Mouse (Mus musculus) ZHBTc4 (cell line): Measurements from ENCODE around the gene Plxdc2.

ENCODE experiments used
- DNase-seq: peaks from one replicate; pipeline ENCODE4 v3.0.0-alpha.2; 2011; ENCODE audit warnings: low read depth, low spot score

Gene Plxdc2

DNA sequence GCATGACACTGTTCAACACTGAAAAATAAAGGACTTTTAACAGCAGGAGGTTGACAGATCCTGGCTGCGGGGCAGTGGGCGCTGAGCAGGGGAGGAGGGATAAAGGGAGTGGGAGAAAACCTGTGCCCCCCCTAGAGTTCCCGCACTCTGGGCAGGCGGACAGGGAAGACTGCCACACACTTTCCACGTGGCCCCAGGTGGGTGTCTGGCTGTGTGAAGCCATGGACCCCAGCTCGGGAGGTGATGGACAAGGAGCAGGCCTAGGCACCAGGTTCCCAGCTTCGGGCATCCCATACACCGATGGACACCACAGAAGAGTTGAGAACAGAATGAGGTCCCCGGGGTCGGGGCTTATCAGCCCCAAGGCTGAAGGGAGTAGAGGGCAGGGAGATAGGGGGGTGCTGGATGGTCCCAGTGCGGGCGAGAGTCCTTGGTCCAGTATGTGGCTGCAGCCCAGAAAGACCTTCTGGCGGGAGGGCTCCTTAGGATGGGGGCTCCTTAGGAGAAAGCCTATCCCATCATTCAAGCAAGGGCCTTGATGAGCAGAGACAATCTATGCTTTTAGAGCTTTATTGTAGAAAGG lies 215.2 kb downstream of the Plxdc2 start:
- no peak for DNase-seq

- no peak for DNase-seq
These were observed 220.5 kb downstream of the Plxdc2 start for GRCm38 (mm10) chr2:16576566-16576965.

- no peak for DNase-seq
These were observed 222.0 kb downstream of the Plxdc2 start for GRCm38 (mm10) chr2:16578153-16578552.

- no peak for DNase-seq
These were observed 232.4 kb downstream of the Plxdc2 start for GRCm38 (mm10) chr2:16588546-16588945.

DNA sequence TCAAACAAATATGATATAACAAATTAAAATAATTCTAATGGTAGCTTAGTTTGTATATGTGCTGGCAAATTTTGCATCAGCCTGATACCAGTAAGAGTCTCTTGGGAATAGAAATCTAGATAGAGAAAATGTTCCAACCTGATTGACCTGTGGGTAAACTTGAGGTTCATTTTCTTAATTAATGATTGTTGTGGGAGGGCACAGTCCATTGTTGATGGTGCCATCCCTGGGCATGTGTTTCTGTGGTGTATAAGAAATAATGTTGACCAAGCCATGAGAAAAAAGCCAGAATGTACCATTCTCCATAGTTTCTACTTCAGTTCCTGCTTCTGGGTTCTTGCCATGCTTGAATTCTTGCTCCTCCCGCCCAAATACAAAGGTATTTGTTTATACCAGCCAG lies 239.3 kb downstream of the Plxdc2 start:
- no peak for DNase-seq

DNA sequence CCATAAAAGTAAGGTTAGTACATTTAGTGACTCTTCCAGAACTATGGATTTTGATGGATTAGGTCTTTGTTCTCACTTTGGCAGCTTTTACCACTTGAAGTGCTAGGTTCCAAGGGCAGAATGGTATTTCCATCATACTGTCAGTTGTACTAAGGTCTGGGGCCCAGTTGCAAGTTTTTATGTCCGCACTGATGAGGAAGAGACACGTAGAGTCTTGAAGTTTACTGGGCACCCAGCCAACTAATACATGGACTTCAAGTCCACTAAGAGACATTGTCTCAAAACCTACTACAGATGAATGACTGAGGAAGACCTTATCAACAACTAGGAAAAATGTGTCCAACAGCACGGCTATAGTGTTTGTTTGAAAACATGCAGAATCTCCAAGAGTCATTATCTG lies 242.1 kb downstream of the Plxdc2 start:
- DNase-seq, result no peak

DNA sequence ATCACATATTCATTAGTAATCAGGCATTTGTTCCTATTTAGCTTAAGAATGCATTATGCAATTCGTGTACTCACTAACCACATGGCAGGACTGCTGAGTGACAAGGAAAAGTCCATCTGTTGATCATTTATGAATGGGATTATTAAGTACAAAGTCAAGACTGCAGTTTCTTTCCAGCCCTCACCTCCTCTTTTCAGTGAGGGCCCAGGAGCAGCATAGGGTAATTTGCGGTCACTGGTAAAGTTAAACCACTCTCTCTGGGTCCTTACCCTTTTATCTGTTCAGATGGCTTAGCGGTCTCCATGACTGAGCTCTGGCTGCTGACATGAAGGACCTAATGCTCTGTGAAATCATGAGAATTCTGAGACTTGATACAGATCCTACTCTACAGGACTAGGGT lies 248.2 kb downstream of the Plxdc2 start:
- no peak for DNase-seq

GRCm38 (mm10) chr2:16607792-16608586 lies 251.9 kb downstream of the Plxdc2 start:
- no peak for DNase-seq

DNA sequence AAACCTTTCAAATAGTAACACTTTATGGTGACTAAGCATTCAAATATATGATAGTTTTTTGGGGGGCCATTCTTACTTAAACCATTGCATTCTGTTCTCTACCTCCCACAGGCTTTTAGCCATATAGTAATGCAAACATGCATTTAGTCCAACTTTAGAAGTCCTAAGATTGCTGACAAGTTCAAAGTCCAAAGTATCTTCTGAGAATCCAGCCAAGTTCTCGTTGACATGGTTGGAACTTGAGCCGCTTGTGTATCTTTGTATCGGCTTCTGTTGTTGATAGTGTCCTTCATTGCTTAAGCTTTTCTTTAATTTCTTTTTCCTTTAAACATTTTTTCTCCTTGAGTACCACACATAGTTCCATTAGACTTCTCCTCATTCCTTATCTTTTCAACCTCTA lies 286.0 kb downstream of the Plxdc2 start:
- DNase-seq, result no peak

DNA sequence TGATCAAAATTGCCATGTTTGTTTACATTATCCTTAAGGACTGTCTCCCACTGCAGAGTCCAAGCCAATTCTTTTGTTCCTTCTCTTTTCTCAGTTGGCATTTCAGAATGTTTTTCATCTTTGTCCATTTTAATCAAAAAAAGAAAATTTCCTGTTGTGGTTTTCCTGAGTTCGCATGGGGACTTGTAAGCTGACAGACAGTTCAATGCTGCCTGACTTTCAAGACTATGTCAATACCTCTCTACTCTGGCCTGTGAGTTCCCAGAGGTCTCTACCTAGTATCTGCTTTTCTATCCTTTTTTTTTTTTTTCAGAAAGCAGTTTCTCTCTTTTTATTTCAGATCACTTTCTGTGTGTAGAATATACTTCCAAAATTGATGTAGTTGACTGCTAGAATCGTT lies 295.6 kb downstream of the Plxdc2 start:
- DNase-seq, result no peak

- DNase-seq, result no peak
These were observed 308.4 kb downstream of the Plxdc2 start for GRCm38 (mm10) chr2:16664516-16664915.

DNA sequence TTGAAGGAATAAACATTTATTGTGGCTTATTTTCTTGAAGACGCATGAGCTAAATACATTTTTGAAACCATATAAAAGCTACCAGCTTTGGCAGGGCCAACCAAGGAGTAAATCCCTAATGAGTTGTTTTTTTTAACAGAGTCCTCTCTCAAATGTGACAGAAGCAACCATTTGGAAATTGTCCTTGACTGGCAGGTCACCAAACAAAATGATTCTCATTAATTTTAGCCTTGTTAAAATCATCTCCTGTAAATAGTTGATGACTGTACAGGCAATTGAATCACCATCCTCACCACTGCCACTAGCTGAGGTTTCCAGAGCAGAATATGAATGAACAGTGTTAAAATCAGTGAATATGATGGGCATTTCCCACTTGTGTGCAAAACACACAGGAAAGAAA lies 312.3 kb downstream of the Plxdc2 start:
- no peak for DNase-seq

- no peak for DNase-seq
These were observed 326.8 kb downstream of the Plxdc2 start for GRCm38 (mm10) chr2:16682905-16683304.

DNA sequence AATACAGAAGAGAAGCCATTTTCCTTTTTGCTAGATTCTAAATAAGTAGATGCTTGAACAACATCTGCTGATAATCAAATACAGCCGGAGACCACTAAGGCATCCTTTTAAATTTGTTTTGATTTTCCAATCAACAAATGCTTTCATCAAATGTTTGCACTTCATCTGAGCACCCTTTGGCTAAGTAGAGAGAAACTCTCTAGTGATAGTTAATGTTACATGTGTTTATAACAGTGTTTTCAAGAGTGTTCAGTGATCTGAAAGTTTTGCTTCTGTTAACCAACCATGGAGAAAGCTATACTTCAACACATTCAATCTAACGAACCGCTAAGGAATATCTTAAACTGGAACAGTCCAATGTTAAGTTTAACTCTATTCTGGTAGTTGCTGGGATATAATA lies 327.6 kb downstream of the Plxdc2 start:
- no peak for DNase-seq

DNA sequence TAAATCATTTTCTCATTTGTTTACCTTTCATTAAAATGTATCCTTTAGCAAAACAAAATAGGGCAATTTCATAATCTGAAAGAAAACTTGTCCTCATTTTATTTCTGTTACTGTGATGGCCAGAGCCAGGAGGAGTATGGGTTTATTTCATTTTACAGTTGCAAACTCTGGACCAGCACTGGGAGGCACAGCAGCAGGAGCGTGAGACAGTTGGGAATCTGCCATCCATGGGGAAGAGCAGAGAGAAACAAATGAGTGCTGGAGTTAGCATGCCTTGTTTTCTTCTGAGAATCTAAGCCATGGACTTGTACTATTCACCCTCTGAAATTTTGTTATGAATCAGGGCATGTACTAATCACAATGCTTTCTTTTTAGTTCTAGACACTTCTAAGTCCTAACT lies 328.4 kb downstream of the Plxdc2 start:
- DNase-seq, result no peak

GRCm38 (mm10) chr2:16696390-16696789 lies 340.3 kb downstream of the Plxdc2 start:
- no peak for DNase-seq

DNA sequence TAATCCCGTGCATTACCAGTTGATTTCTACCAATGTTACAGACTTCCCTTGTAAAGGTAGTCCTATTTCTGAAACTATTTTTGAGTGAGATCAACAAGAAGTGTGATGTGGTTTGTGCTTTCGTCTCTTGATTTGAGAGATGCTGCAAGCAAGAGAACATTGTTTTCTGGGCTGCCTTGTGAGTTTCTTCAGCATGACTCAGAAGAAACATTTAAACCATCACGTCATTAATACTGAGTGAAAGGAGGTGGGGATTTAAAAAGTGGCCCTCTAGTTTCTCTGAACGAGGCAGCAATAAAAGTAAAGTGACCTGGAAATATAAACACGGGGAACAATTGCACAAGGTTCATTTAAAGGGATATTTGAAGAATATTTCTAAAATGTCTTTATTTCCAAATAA lies 341.1 kb downstream of the Plxdc2 start:
- no peak for DNase-seq

DNA sequence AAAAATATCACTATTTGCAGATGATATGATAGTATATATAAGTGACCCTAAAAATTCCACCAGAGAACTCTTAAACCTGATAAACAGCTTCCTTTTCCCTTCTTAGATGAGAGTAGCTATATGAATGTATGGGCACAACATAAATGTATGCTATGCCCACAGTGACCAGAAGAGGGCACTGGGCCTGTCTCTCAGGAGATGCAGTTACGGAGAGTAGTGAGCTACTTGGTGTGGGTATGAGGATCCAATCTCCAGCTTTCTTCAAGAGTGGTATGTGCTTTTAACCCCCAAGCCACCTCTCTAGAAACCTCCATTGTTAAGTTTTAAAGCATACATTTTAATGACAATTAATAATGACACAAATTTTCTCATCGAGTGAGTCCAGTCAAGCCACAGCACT lies 350.1 kb downstream of the Plxdc2 start:
- peak; percentile 70 for DNase-seq

DNA sequence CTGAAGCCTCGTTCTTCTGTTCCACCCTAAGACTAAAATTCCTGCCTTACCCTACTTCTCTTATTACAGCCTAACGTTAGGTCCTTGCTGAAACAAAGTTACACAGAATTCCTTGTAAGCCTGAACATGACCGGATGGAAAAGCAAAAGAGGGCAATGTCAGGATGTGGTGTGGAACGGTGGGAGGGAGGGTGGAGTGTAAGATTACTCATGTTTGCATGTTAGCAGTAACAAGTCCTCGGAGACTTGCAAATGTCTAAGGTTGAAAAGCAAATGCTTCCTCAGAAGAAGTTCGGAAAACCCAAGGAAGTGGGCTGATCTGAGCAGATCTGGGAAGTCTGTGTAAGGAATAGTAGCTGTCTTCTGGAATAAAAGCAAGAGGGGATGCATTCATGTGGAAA lies 353.8 kb downstream of the Plxdc2 start:
- DNase-seq, result no peak

DNA sequence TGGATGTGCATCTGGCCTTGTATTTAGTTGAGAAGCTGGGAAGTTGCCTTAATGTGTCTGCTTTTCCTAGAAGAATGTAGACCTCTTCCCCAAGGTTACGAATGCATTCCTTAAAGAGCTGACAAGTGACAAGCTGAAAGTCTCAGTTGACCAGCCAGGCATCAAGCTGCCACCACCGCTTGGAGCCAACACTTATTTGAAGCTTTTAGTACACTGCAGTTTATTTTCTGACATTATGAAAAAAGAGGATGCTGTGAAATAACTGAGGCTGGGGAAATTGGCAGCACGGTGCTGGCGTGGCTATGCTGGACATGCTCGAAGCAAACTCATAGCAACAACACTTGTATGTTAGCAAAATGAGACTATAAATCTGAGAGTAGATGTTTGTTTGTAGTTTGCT lies 374.9 kb downstream of the Plxdc2 start:
- DNase-seq, result no peak

DNA sequence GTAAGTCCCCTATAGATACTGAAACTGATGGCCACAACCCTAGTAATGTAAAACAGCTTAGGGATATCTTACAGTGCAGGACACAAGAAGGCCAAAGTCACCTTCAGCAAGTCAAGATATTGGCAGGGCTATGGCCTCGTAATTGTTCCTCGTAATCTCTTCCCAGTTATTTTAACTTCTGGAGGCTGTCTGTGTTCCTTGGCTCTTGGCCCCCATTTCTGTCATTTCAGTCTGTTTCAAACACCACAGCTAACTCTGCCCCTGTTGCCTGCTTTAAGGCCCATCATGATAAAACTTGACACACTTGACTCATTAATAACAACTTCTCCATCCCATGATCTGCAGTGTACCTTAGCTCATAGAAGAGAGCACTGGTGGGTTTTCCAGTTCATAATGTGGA lies 378.3 kb downstream of the Plxdc2 start:
- DNase-seq, result no peak

DNA sequence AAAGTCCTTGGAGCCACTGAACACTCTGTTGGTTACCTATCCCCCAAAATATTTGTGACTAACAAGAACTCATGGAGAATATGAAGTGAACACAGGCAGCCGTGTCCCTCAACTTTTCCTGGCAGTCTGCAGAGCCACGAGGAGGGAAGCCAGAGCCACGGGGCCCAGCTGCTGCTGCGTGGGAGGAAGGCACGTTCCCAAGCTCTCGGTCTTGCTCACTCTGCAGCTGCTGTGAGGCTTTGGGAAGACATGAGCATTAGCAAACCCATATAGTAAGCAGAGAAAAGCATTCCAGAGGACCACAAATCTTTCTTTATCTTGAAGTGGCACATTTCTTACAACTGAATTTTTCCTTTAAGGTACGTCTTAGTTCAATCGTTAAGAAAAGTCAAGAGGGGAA lies 382.1 kb downstream of the Plxdc2 start:
- no peak for DNase-seq

DNA sequence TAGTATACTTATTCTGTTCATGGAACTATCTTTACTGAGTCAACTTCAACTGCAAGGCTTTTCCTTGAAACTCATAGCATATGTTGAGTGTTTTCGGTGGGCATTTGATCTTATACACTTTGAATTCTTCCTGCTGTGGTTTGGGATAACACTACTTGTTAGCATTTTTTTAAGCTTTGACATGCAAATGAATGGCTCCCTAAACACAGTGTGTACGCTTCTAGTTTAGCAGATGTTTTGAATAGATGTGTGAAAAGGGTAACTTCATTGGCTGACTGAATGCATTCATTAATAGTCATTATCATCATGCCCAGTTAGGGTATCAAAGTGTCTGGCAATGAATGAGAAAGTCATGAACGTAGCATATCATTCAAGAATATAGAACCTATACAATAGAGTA lies 385.7 kb downstream of the Plxdc2 start:
- peak; percentile 2 for DNase-seq

GRCm38 (mm10) chr2:16743568-16743967 lies 387.5 kb downstream of the Plxdc2 start:
- DNase-seq, result no peak
